Mouse (Mus musculus) retina, adult 2 months (tissue): ENCODE results near the gene Olfr613.
"Not testable (repeated sequence)": the region's sequence is repeated elsewhere in the genome, so short reads cannot be mapped to it uniquely, and the experiment has no call there.

Source experiments
- DNase-seq: peaks from one replicate; pipeline ENCODE4 v3.0.0-alpha.2; 2012; ENCODE audit warnings: low read depth, low spot score

Olfr613 gene

DNA sequence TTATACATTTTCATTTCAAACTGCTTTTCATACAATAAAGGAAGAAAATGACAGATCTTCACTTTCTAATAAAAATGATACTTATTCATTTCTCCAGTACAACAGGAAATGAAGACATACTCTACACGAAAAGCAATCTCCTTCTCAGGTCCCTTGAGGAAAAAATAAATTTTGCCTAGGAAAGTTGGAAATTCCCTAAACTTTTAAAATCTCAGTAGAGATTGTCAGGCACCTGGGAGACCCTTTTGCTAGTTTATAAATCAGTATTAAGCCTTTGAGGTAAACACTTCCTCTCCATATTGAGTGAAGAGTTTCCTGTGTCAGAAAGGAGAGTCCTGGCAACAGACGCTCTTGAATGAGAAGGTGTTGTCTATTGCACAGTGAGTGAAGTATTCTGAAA, at the start of gene Olfr613:
Gene Olfr613 (plus strand): TSS at position 301 of the 400 bp plus-strand sequence.
- no peak for DNase-seq

DNA sequence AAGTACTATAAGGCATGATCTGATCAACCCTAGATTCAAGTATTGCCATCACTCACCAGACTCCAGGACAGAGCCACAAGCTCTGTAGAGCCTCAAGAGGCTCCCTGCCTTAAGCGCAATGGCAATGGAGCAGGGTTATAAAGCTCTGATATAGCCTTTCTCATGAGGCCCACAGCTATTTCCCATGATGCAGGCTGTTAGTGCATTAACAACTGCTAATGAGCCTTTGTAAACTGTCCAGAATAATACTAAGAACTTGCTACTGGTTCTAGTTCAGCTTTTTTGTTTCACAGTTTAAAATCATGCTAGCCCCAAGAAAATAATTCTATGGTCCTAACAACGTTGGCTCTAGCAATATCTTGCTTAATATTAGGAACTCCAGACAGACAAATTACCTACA, 35.9 kb upstream of the Olfr613 start, which contains the start of gene Olfr610:
Gene Olfr610 (minus strand): TSS at position 101 of the 400 bp plus-strand sequence.
- DNase-seq, result no peak

DNA sequence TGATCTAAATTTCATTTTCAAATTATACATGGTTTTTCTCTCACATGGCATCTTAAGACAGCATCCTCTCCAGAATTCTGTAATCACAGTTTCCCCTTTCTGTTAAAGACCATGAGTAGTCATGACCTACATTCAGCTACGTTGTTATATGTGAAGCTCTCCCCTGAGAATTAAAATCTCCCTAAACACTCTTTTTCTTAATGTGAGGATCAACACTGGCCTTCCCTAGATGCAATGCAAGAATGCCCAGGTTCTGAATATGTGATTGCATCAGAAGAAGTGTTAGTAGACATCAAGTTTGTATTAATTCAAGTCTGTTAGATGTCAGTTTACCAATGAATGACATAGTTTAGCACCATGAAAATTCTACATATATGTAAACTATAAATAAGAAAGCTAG, 27.1 kb upstream of the Olfr613 start, which contains the start of gene Olfr611:
Gene Olfr611 (minus strand): TSS at position 101 of the 400 bp plus-strand sequence.
- DNase-seq, result not testable (repeated sequence)

DNA sequence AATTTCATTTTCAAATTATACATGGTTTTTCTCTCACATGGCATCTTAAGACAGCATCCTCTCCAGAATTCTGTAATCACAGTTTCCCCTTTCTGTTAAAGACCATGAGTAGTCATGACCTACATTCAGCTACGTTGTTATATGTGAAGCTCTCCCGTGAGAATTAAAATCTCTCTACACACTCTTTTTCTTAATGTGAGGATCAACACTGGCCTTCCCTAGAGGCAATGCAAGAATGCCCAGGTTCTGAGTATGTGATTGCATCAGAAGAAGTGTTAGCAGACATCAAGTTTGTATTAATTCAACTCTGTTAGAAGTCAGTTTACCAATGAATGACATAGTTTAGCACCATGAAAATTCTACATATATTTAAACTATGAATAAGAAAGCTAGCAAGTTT, 5.3 kb upstream of the Olfr613 start, which contains the start of gene Olfr612:
Gene Olfr612 (minus strand): TSS at position 101 of the 400 bp plus-strand sequence.
- DNase-seq, result not testable (repeated sequence)

DNA sequence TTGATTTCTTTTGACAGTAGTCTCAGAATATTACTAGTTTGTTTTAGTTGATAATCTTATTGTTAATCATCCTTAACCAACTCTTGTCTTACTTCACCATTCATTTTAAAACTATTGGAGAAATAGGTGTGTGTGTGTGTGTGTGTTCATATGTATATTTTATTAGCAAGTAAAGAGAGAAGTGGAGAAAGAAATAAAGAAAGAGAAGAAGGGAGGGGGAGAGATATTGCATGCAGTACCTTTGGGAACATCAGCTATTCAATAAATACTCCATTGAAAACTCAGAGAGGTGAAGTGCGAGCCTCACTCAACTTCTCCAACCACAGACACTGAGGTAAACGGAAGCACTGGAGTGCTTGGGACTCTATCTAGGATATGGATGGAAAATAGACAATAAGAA, 7.9 kb downstream of the Olfr613 start, which contains the start of gene Olfr615:
Gene Olfr615 (plus strand): TSS at position 301 of the 400 bp plus-strand sequence.
- DNase-seq, result no peak

DNA sequence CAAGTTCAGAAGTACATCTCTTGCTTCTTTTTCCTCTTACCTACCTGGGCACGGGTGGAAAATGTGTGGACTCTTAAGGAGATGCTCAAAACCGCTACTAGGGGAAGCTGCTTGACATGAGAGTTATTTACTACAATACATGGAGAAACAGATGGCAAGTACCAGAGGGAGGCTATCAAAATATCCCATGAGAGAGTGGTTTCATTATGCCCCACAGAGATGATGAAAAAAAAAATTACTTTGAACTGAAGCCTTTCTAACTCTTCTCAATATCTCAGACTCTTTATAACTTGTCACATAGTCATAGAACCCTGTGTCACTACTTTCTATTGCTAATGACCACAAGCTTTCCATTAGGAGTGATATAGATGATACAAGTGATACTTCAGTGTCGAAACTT, 21.2 kb downstream of the Olfr613 start, which contains the start of gene Olfr616:
Gene Olfr616 (minus strand): TSS at position 101 of the 400 bp plus-strand sequence.
- no peak for DNase-seq

DNA sequence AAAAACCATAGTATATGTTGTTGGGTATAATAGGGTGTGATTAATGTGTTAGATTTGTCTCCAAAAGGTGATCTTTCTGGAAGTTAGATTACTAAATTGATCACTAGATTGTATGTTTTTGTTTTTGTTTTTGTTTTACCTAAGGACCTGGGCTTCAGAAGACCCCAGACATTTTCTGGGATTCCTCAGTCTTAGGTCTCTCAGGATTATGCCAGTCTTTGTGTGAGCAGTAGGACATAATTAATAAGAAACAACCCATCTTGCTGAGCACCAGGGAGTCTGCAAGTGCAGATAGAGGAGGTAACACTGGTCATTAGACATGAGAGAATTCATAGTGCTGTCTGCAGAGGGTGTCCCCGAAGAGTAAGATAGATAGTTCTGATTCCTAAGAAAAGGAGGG, 24.9 kb downstream of the Olfr613 start, which contains the start of gene Olfr617:
Gene Olfr617 (plus strand): TSS at position 301 of the 400 bp plus-strand sequence.
- no peak for DNase-seq

DNA sequence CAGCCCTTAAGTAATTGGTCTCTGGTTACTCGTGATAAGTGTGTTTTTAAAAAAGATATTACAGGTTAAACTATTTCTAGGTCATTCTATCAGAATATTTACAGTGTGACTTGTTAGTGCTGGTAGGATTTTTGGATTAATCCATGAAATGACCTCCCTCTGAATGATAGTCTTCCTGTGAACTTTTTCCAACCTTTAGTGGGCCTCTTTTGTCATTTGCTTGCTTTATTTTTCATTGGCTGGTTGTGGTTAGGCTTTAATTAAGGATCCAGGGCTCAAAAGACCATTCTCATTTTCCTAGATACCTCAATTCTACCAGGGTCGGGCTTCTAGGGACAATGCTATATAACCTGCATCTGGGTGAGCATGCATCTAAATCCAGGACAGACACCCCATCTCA, 41.9 kb downstream of the Olfr613 start, which contains the start of gene Olfr618:
Gene Olfr618 (plus strand): TSS at position 301 of the 400 bp plus-strand sequence.
- no peak for DNase-seq

DNA sequence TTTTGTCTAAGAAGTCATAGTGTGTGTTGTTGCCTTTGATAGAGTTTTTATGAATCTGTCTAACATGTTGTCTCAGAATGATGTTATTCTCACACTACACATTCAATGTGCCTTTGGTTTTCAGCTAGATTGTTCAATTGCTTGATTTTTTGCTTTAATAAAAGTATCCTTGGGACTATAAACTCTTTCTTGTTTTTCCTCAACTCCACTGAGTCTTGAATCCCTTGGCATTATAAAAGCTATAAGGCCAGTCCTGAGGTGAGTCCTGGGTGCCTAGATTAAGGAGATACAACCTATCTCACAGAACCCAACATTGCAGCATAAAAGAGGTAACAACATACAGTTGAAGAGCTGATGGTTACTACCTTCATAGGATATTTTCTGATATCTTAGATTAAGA, 52.4 kb downstream of the Olfr613 start, which contains the start of gene Olfr619:
Gene Olfr619 (plus strand): TSS at position 301 of the 400 bp plus-strand sequence.
- no peak for DNase-seq
